Mouse (Mus musculus): Measurements from ENCODE around the gene Tulp1. TPM values are rescaled to one million over a fixed set of nuclear protein-coding genes. Genes with fewer than 3 reads are reported as not detected.
"Not testable (repeated sequence)": the region's sequence is repeated elsewhere in the genome, so short reads cannot be mapped to it uniquely, and the experiment has no call there.

Tulp1 gene
- polyA plus RNA-seq, 1 experiment from 2014 or later, result 2.6 TPM

DNA sequence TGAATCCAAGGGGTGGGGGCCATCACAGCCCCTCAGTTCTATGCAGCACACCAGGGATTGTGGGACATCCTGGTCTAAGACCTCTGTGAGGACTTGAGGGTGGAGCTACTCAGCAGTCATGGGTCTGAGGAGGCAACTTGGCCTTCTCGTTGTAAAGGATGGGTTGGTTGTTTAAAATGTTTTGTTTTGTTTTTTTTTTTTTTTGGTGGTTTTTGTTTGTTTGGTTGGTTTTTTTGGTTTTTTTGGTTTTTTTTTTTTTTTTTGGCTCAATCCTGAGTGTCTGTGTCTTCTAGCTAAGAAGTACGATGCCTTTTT lies 34.8 kb downstream of the Tulp1 start:
- Histone ChIP-seq H3K36me3 (ENCODE audit: control insufficient read depth, insufficient read depth, low read length) (peaks cover 2% of the 10 kb centered on the region; the same call in 1 of the 2 replicates), H3K4me3 (ENCODE audit: low read depth, low read length) (peak overlapping the region; percentile 93), H3K27ac (ENCODE audit: low read depth, low read length) (no peak overlapping the region), H3K4me1 (replicated peaks; ENCODE audit: control insufficient read depth, insufficient read depth, low read length) (0 out of 2 replicates have a peak, but pooled peaks cover 12% of the 10 kb centered on the region), H3K27me3 (ENCODE audit: control insufficient read depth, insufficient read depth, low read length) (no peaks in the 10 kb centered on the region), H3K9ac (ENCODE audit: low read length) (peak overlapping the region; percentile 99), H3K4me2 (ENCODE audit: low read depth, low read length, severe bottlenecking) (peak overlapping the region; percentile 89), H3K9me3 (ENCODE audit: control insufficient read depth, low read length) (no peaks in the 10 kb centered on the region)
- ATAC-seq (replicated peaks; ENCODE audit: low FRiP score), result no peak
- no peak for DNase-seq (ENCODE audit: low spot score)
- 42% methylated on average over 2 of the region's 2 CpGs for WGBS

GRCm38 (mm10) chr17:28329503-28330231 lies 35.4 kb downstream of the Tulp1 start:
- WGBS, result 7% methylated on average over 4 of the region's 4 CpGs

GRCm38 (mm10) chr17:28328946-28329345 lies 36.1 kb downstream of the Tulp1 start:
- ATAC-seq (replicated peaks; ENCODE audit: low FRiP score), result peak; percentile 14; the same call in 1 of the 2 replicates
- peak overlapping the region; percentile 99 for H3K9ac ChIP-seq (ENCODE audit: low read length)
- H3K4me2 ChIP-seq (ENCODE audit: low read depth, low read length, severe bottlenecking), result peak overlapping the region; percentile 89
- no peaks in the 10 kb centered on the region; the same call in 1 of the 2 replicates for H3K9me3 ChIP-seq (ENCODE audit: control insufficient read depth, low read length)
- H3K36me3 ChIP-seq (ENCODE audit: control insufficient read depth, insufficient read depth, low read length), result peaks cover 2% of the 10 kb centered on the region; the same call in 1 of the 2 replicates
- peak overlapping the region; percentile 94 for H3K27ac ChIP-seq (ENCODE audit: low read depth, low read length)
- peak overlapping the region; percentile 93 for H3K4me3 ChIP-seq (ENCODE audit: low read depth, low read length)
- H3K27me3 ChIP-seq (ENCODE audit: control insufficient read depth, insufficient read depth, low read length), result no peaks in the 10 kb centered on the region
- 0 out of 2 replicates have a peak, but pooled peaks cover 12% of the 10 kb centered on the region for H3K4me1 ChIP-seq (replicated peaks; ENCODE audit: control insufficient read depth, insufficient read depth, low read length)
- 1% methylated on average over 25 of the region's 25 CpGs for WGBS
- DNase-seq (ENCODE audit: low spot score), result peak; percentile 69

More at GRCm38 (mm10) chr17:28329503-28330231, 35.4 kb downstream of the Tulp1 start:
- DNase-seq (ENCODE audit: low spot score) (no peak), ATAC-seq (replicated peaks; ENCODE audit: low FRiP score) (no peak)
- no peaks in the 10 kb centered on the region for H3K9me3 ChIP-seq (ENCODE audit: control insufficient read depth, low read length)
- H3K4me2 ChIP-seq (ENCODE audit: low read depth, low read length, severe bottlenecking), result peak overlapping the region; percentile 89
- H3K4me3 ChIP-seq (ENCODE audit: low read depth, low read length), result peak overlapping the region; percentile 93
- H3K27ac ChIP-seq (ENCODE audit: low read depth, low read length), result 0 out of 2 replicates have a peak overlapping the region, but pooled peaks have one; percentile 94
- peaks cover 2% of the 10 kb centered on the region; the same call in 1 of the 2 replicates for H3K36me3 ChIP-seq (ENCODE audit: control insufficient read depth, insufficient read depth, low read length)
- peak overlapping the region; percentile 99 for H3K9ac ChIP-seq (ENCODE audit: low read length)
- 0 out of 2 replicates have a peak, but pooled peaks cover 12% of the 10 kb centered on the region for H3K4me1 ChIP-seq (replicated peaks; ENCODE audit: control insufficient read depth, insufficient read depth, low read length)
- H3K27me3 ChIP-seq (ENCODE audit: control insufficient read depth, insufficient read depth, low read length), result no peaks in the 10 kb centered on the region

GRCm38 (mm10) chr17:28328366-28328928 lies 36.6 kb downstream of the Tulp1 start, which contains the start of gene Rpl10a:
Rpl10a (plus strand) TSS chr17:28328471.
- under 1% methylated on average over 66 of the region's 67 CpGs for WGBS
- Histone ChIP-seq H3K27ac (ENCODE audit: low read depth, low read length) (peak within 1 kb of the TSS; percentile 94), H3K9me3 (ENCODE audit: control insufficient read depth, low read length) (no peaks in the 10 kb centered on the region; the same call in 1 of the 2 replicates), H3K4me1 (replicated peaks; ENCODE audit: control insufficient read depth, insufficient read depth, low read length) (0 out of 2 replicates have a peak, but pooled peaks cover 12% of the 10 kb centered on the region), H3K4me3 (ENCODE audit: low read depth, low read length) (peak within 1 kb of the TSS; percentile 93), H3K4me2 (ENCODE audit: low read depth, low read length, severe bottlenecking) (peak within 1 kb of the TSS; percentile 89), H3K9ac (ENCODE audit: low read length) (peak within 1 kb of the TSS; percentile 99), H3K27me3 (ENCODE audit: control insufficient read depth, insufficient read depth, low read length) (no peaks in the 10 kb centered on the region), H3K36me3 (ENCODE audit: control insufficient read depth, insufficient read depth, low read length) (peaks cover 2% of the 10 kb centered on the region; the same call in 1 of the 2 replicates)
- peak; percentile 87 for ATAC-seq (replicated peaks; ENCODE audit: low FRiP score)
- DNase-seq (ENCODE audit: low spot score), result peak; percentile 99

GRCm38 (mm10) chr17:28327673-28328325 lies 37.2 kb downstream of the Tulp1 start:
- peak overlapping the region; percentile 93 for H3K4me3 ChIP-seq (ENCODE audit: low read depth, low read length)
- H3K36me3 ChIP-seq (ENCODE audit: control insufficient read depth, insufficient read depth, low read length), result peaks cover 2% of the 10 kb centered on the region; the same call in 1 of the 2 replicates
- no peaks in the 10 kb centered on the region for H3K27me3 ChIP-seq (ENCODE audit: control insufficient read depth, insufficient read depth, low read length)
- 0 out of 2 replicates have a peak, but pooled peaks cover 8% of the 10 kb centered on the region for H3K4me1 ChIP-seq (replicated peaks; ENCODE audit: control insufficient read depth, insufficient read depth, low read length)
- no peak for DNase-seq (ENCODE audit: low spot score)
- H3K4me2 ChIP-seq (ENCODE audit: low read depth, low read length, severe bottlenecking), result peak overlapping the region; percentile 89
- peak overlapping the region; percentile 99 for H3K9ac ChIP-seq (ENCODE audit: low read length)
- 7% methylated on average over 22 of the region's 22 CpGs for WGBS
- peak overlapping the region; percentile 62 for H3K27ac ChIP-seq (ENCODE audit: low read depth, low read length)
- ATAC-seq (replicated peaks; ENCODE audit: low FRiP score), result peak; percentile 25
- no peaks in the 10 kb centered on the region; the same call in 1 of the 2 replicates for H3K9me3 ChIP-seq (ENCODE audit: control insufficient read depth, low read length)

GRCm38 (mm10) chr17:28326951-28327350 lies 38.1 kb downstream of the Tulp1 start:
- DNase-seq (ENCODE audit: low spot score) (no peak), ATAC-seq (replicated peaks; ENCODE audit: low FRiP score) (no peak)
- Histone ChIP-seq H3K27ac (ENCODE audit: low read depth, low read length) (no peak overlapping the region), H3K36me3 (ENCODE audit: control insufficient read depth, insufficient read depth, low read length) (peaks cover 2% of the 10 kb centered on the region; the same call in 1 of the 2 replicates), H3K9ac (ENCODE audit: low read length) (peak overlapping the region; percentile 99; the same call in 1 of the 2 replicates), H3K27me3 (ENCODE audit: control insufficient read depth, insufficient read depth, low read length) (no peaks in the 10 kb centered on the region), H3K4me3 (ENCODE audit: low read depth, low read length) (no peak overlapping the region), H3K4me2 (ENCODE audit: low read depth, low read length, severe bottlenecking) (no peak overlapping the region), H3K9me3 (ENCODE audit: control insufficient read depth, low read length) (no peaks in the 10 kb centered on the region; the same call in 1 of the 2 replicates), H3K4me1 (replicated peaks; ENCODE audit: control insufficient read depth, insufficient read depth, low read length) (0 out of 2 replicates have a peak, but pooled peaks cover 7% of the 10 kb centered on the region)
- WGBS, result 87% methylated on average over 3 of the region's 3 CpGs

GRCm38 (mm10) chr17:28325751-28326150 lies 39.3 kb downstream of the Tulp1 start:
- Histone ChIP-seq H3K27ac (ENCODE audit: low read depth, low read length) (no peak overlapping the region), H3K27me3 (ENCODE audit: control insufficient read depth, insufficient read depth, low read length) (no peaks in the 10 kb centered on the region), H3K9me3 (ENCODE audit: control insufficient read depth, low read length) (no peaks in the 10 kb centered on the region; the same call in 1 of the 2 replicates), H3K9ac (ENCODE audit: low read length) (no peak overlapping the region; the same call in 1 of the 2 replicates), H3K4me1 (replicated peaks; ENCODE audit: control insufficient read depth, insufficient read depth, low read length) (0 out of 2 replicates have a peak, but pooled peaks cover 5% of the 10 kb centered on the region), H3K36me3 (ENCODE audit: control insufficient read depth, insufficient read depth, low read length) (no peaks in the 10 kb centered on the region; the same call in 1 of the 2 replicates), H3K4me2 (ENCODE audit: low read depth, low read length, severe bottlenecking) (no peak overlapping the region), H3K4me3 (ENCODE audit: low read depth, low read length) (no peak overlapping the region)
- no peak for DNase-seq (ENCODE audit: low spot score)
- WGBS, result 97% methylated on average over 8 of the region's 8 CpGs
- no peak for ATAC-seq (replicated peaks; ENCODE audit: low FRiP score)

- not testable (repeated sequence) for H3K27ac ChIP-seq (ENCODE audit: low read depth, low read length); H3K9ac ChIP-seq (ENCODE audit: low read length); H3K27me3 ChIP-seq (ENCODE audit: control insufficient read depth, insufficient read depth, low read length); H3K4me3 ChIP-seq (ENCODE audit: low read depth, low read length); ATAC-seq (replicated peaks; ENCODE audit: low FRiP score); H3K4me2 ChIP-seq (ENCODE audit: low read depth, low read length, severe bottlenecking); H3K9me3 ChIP-seq (ENCODE audit: control insufficient read depth, low read length); H3K36me3 ChIP-seq (ENCODE audit: control insufficient read depth, insufficient read depth, low read length); DNase-seq (ENCODE audit: low spot score); H3K4me1 ChIP-seq (replicated peaks; ENCODE audit: control insufficient read depth, insufficient read depth, low read length)
- 93% methylated on average over 7 of the region's 7 CpGs for WGBS
Measured at GRCm38 (mm10) chr17:28324416-28324815, 40.6 kb downstream of the Tulp1 start.
